Mouse (Mus musculus) lung, adult 18-20 months (tissue): ENCODE measurements at regions not wholly inside any gene's neighbourhood (a gene's known extent, or its start where the extent isn't known, plus 50 kb on each side); places are given as distances from the start of the nearest gene placed in this dataset.

Source experiments
- DNase-seq, 2 experiments: peaks; one replicate each; pipeline ENCODE4 v3.0.0; 2022; ENCODE audit warnings: mixed read lengths in 2 of 2

- DNase-seq: peak; percentile 3 to 5
Measured at GRCm38 (mm10) chrX:163669886-163670285, 91.2 kb downstream of the Rnf138rt1 start.
